Mouse (Mus musculus): ENCODE measurements around the gene Slc25a20. TPM values are rescaled to one million over a fixed set of nuclear protein-coding genes. Genes with fewer than 3 reads are reported as not detected.

Slc25a20 gene
- total RNA-seq, 2 experiments from 2014 or later: 11.5 to 13.7 TPM

GRCm38 (mm10) chr9:108686475-108686887 lies 24.6 kb downstream of the Slc25a20 start:
- DNase-seq (ENCODE audit: low spot score in 2 of 2): no peak

- DNase-seq (ENCODE audit: low spot score in 2 of 2): no peak
Observed at GRCm38 (mm10) chr9:108687181-108687580, 25.3 kb downstream of the Slc25a20 start.

DNA sequence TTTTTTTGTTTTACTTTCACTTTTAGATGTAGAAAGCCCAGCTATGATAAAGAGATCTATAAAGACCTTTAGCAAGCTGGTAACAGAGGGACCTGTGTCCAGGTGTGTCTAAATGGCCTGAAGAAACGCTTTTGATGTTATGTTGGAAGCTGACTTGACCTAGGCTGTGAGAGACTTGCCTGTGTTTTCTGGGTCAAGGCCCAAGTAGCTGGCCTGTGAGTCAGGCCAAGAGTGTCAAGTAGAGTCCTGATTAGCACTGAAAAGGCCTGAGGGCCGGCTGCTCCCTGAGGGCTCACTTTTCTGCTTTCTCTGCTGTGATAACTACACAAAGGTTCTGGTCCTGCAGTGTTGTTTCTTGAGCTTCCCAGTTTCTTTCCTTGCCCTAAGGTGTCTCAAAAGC lies 25.8 kb downstream of the Slc25a20 start:
- DNase-seq (ENCODE audit: low spot score in 2 of 2): no peak

- no peak for DNase-seq (ENCODE audit: low spot score in 2 of 2)
Observed at GRCm38 (mm10) chr9:108688451-108688850, 26.6 kb downstream of the Slc25a20 start.

DNA sequence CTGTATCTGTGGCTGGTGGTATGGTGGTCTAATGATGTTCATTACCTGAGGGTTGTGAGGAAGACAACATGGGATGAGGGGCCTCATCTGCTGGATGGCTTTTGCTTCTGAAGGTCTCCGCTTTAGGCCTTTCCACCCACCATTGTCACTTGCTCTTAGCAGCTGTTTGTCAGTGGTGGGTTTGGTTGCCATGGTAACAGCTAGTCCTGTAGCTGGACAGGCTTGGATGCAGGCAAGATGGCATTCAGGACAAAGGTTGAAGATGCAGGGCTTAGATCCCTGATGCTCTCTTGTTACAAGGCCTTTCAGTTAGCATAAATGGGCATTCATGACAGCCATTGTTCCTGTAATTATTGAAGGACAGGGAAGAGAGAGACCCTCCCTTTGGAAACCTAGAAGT lies 27.2 kb downstream of the Slc25a20 start, which contains the start of gene Prkar2a:
Prkar2a (plus strand) TSS at position 209 of the 400 bp plus-strand sequence.
- DNase-seq (ENCODE audit: low spot score in 2 of 2): no peak

DNA sequence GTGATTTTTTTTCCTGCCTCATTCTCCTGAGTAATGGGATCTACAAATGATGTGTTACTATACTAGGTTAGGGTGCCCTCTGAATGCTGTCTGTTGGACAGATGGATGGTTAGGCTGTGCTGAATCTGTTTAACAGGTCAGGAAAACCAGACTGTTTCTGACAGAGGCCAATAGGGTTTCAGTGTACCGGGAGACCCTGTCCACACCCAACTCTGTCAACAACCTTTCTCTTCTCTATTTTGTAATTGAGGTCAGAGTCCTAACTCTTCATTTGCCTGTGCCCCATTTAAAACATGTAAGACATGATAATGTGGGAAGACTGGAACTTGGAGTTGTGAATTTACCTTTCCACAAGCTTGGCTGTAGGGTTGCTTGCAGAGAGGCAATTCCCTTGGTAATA lies 28.1 kb downstream of the Slc25a20 start:
- no peak for DNase-seq (ENCODE audit: low spot score in 2 of 2)

GRCm38 (mm10) chr9:108690914-108691313 lies 29.0 kb downstream of the Slc25a20 start:
- DNase-seq (ENCODE audit: low spot score in 2 of 2): no peak

- no peak for DNase-seq (ENCODE audit: low spot score in 2 of 2)
Observed at GRCm38 (mm10) chr9:108691371-108691770, 29.5 kb downstream of the Slc25a20 start.

GRCm38 (mm10) chr9:108691846-108692225 lies 29.9 kb downstream of the Slc25a20 start:
- DNase-seq (ENCODE audit: low spot score in 2 of 2): peak; percentile 82 to 91

GRCm38 (mm10) chr9:108692226-108693041 lies 30.5 kb downstream of the Slc25a20 start:
- DNase-seq (ENCODE audit: low spot score in 2 of 2): peak; percentile 65 to 70

- no peak for DNase-seq (ENCODE audit: low spot score in 2 of 2)
Observed at GRCm38 (mm10) chr9:108693946-108694345, 32.1 kb downstream of the Slc25a20 start.

- DNase-seq (ENCODE audit: low spot score in 2 of 2): no peak
Observed at GRCm38 (mm10) chr9:108694533-108694932, 32.6 kb downstream of the Slc25a20 start.

GRCm38 (mm10) chr9:108702476-108702875 lies 40.6 kb downstream of the Slc25a20 start:
- DNase-seq (ENCODE audit: low spot score in 2 of 2): no peak

DNA sequence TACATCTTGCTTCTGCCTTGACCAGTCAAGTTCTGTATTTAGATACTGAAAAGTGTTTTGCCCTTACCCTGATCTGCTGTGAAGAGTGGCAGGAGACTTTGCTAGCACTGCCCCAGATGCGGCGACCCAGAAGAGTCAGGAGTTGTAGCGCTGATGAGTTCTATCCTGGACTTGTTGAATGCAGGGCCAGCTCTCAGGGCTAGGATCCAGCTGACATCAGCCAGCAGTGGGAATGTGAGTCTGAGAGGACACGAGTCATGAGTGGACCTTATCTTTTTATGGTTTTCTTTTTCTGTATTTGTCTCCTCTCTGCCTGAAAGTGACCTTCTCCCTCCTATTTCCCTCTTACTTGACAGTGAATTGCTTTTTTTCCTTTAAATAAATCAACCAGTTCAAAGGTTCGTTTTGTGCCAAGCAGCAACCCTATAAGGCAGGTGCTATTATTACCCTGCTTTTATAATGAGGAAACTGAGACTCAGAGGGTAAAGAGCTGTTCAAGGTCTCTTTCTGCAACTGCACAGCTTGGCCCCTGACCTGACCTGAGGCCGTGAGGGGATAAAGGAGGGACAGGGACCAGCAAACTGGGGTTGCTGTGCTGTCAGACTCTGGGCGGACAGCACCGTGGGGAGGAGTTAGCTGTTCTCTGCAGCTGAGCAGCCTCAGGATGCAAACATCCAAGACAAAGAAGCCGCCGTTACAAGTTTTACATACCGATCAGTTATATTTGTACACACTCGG lies 41.7 kb downstream of the Slc25a20 start:
- no peak for DNase-seq (ENCODE audit: low spot score in 2 of 2)

DNA sequence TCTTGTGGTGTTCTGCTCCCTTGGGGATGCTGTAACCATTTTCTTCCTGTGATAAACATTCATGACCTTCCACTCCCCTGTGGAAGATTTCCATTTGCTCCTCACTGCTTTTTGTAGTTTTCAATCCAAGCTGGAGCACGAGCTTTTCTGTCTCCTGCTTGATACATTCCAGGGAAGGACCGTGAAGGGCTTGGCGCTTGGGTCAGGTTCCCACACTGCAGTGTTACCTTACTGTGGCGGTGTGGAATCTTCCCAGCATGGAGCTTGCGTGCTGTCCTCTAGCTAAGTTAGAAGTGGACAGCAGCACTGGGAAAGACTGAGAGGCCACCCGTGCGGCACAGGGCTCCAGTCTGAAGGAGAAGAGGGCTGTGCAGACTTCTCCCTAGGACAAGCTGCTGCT lies 42.7 kb downstream of the Slc25a20 start:
- DNase-seq (ENCODE audit: low spot score in 2 of 2): no peak

- no peak for DNase-seq (ENCODE audit: low spot score in 2 of 2)
Observed at GRCm38 (mm10) chr9:108707212-108707611, 45.3 kb downstream of the Slc25a20 start.

DNA sequence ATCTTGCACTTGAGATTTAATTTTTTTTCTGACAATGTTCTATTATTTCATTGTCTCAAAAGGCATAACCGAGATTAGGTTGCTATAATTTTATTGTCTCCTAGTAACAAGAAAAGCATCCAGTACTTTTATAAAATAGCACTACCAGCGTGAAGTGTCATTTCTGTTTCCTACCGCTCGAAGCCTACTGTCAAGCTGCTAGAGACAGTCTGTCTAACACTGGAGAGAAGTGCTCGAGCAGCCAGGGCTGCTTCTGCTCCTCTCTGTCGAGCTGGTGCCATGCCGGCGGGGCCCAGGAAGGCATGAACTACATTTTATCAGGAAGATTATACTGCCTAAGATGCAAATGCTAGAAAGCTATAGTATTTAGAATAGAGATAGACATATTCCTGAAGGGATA lies 46.9 kb downstream of the Slc25a20 start:
- DNase-seq (ENCODE audit: low spot score in 2 of 2): no peak

GRCm38 (mm10) chr9:108710767-108711166 lies 48.9 kb downstream of the Slc25a20 start:
- DNase-seq (ENCODE audit: low spot score in 2 of 2): no peak

DNA sequence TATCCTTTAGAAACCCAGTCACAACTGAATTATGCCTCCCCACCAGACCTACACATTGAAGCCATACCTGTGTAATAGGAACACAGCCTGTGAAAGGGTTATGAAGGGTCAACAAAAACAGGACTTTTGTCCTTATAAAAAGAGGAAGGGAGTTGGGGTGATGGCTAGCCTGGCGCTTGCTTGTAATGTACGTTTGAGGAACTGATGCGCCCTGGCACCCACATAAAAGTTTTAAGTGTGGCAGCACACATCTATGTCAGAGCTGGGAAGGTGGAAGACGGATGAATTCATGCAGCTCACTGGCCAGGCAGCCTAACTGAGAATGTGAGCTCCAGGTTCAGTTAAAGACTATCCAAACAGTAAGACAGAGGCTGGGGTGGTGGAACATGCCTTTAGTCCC lies 54.3 kb downstream of the Slc25a20 start:
- DNase-seq (ENCODE audit: low spot score in 2 of 2): no peak

GRCm38 (mm10) chr9:108723751-108724150 lies 61.9 kb downstream of the Slc25a20 start:
- no peak for DNase-seq (ENCODE audit: low spot score in 2 of 2)

- DNase-seq (ENCODE audit: low spot score in 2 of 2): no peak
Observed at GRCm38 (mm10) chr9:108726116-108726515, 64.2 kb downstream of the Slc25a20 start.

GRCm38 (mm10) chr9:108729050-108729449 lies 67.2 kb downstream of the Slc25a20 start:
- DNase-seq (ENCODE audit: low spot score in 2 of 2): no peak
